Mouse (Mus musculus) common myeloid progenitor, adult 5-6 weeks (primary cell): ENCODE results near the gene Olfr467. TPM values are rescaled to one million over a fixed set of nuclear protein-coding genes. Genes with fewer than 3 reads are reported as not detected.
"Not testable (repeated sequence)": the region's sequence is repeated elsewhere in the genome, so short reads cannot be mapped to it uniquely, and the experiment has no call there.

Experiments used
- ATAC-seq: replicated peaks from 2 replicates; pipeline ENCODE4 v1.8.0; 2016; ENCODE audit warnings: low read depth, mild to moderate bottlenecking, moderate TSS enrichment, inconsistent platforms; ENCODE audit not compliant: poor library complexity, severe bottlenecking
- total RNA-seq: library from RNA; stranded (forward); fragments of 200-1000, 187-1606 nt; gene quantifications from 2 replicates; pipeline ENCODE4 v1.2.3, GENCODE M21; 2017

Olfr467 gene
- total RNA-seq, result not detected in 2 replicates

- ATAC-seq, result no peak
These were observed at the start of gene Olfr467 for GRCm38 (mm10) chr7:107811963-107812362. Gene Olfr467, plus strand, starts transcription at chr7:107812263.

- no peak for ATAC-seq
These were observed 41.3 kb upstream of the Olfr467 start for GRCm38 (mm10) chr7:107770812-107771211.

GRCm38 (mm10) chr7:107778216-107778615 is 33.8 kb upstream of the Olfr467 start:
- no peak for ATAC-seq

- ATAC-seq, result no peak
These were observed 32.5 kb upstream of the Olfr467 start for GRCm38 (mm10) chr7:107779611-107780010.

- peak; percentile 82 for ATAC-seq
These were observed 24.0 kb upstream of the Olfr467 start for GRCm38 (mm10) chr7:107787977-107788620.

GRCm38 (mm10) chr7:107796500-107796899 is 15.6 kb upstream of the Olfr467 start:
- ATAC-seq, result 0 out of 2 replicates have a peak, but pooled peaks have one; percentile 32

GRCm38 (mm10) chr7:107801108-107801507 is 11.0 kb upstream of the Olfr467 start, which contains the start of gene Ovch2:
Gene Ovch2, minus strand, starts transcription at chr7:107801208.
- ATAC-seq, result no peak

- ATAC-seq, result no peak
These were observed 9.9 kb upstream of the Olfr467 start for GRCm38 (mm10) chr7:107802138-107802537.

- ATAC-seq, result 0 out of 2 replicates have a peak, but pooled peaks have one; percentile 54
These were observed 7.4 kb downstream of the Olfr467 start for GRCm38 (mm10) chr7:107819442-107819841.

GRCm38 (mm10) chr7:107823867-107824266 is 11.8 kb downstream of the Olfr467 start:
- peak; percentile 52; the same call in 1 of the 2 replicates for ATAC-seq

- not testable (repeated sequence) for ATAC-seq
These were observed 13.4 kb downstream of the Olfr467 start, which contains the start of gene Olfr469 for GRCm38 (mm10) chr7:107825441-107825840. Gene Olfr469, minus strand, starts transcription at chr7:107825541.

- ATAC-seq, result peak; percentile 73; the same call in 1 of the 2 replicates
These were observed 29.7 kb downstream of the Olfr467 start for GRCm38 (mm10) chr7:107841719-107842118.

GRCm38 (mm10) chr7:107847390-107847789 is 35.3 kb downstream of the Olfr467 start, which contains the start of gene Olfr470:
Gene Olfr470, minus strand, starts transcription at chr7:107847490.
- ATAC-seq, result not testable (repeated sequence)

Other genes starting within 250 kb of the Olfr467 start
- not detected in 2 replicates for gene Olfml1, start 244.8 kb upstream of the Olfr467 start, total RNA-seq
- gene Ppfibp2, start 217.1 kb upstream of the Olfr467 start, total RNA-seq, result 3.3 and 7.3 TPM in 2 replicates
- not detected in 2 replicates for gene 5330417H12Rik, start 187.1 kb upstream of the Olfr467 start, total RNA-seq
- not detected in 2 replicates for gene Cyb5r2, start 54.2 kb upstream of the Olfr467 start, total RNA-seq
- not detected in 2 replicates for gene Ovch2, start 11.1 kb upstream of the Olfr467 start, total RNA-seq
- not detected in 2 replicates for gene Olfr469, start 13.3 kb downstream of the Olfr467 start, total RNA-seq
- gene Olfr470, start 35.2 kb downstream of the Olfr467 start, total RNA-seq, result not detected in 2 replicates
- not detected in 2 replicates for gene Olfr472, start 85.6 kb downstream of the Olfr467 start, total RNA-seq
- gene Olfr473, start 118.2 kb downstream of the Olfr467 start, total RNA-seq, result not detected in 2 replicates
- gene Olfr474, start 142.4 kb downstream of the Olfr467 start, total RNA-seq, result not detected in 2 replicates
- gene Olfr476, start 152.5 kb downstream of the Olfr467 start, total RNA-seq, result not detected in 2 replicates
- not detected in 2 replicates for gene Olfr477, start 174.4 kb downstream of the Olfr467 start, total RNA-seq
- not detected in 2 replicates for gene Olfr478, start 221.7 kb downstream of the Olfr467 start, total RNA-seq
- gene Olfr479, start 238.4 kb downstream of the Olfr467 start, total RNA-seq, result not detected in 2 replicates